Mouse (Mus musculus) liver, embryonic 14.5 days (tissue): ENCODE results near the gene March1.

ENCODE experiments used
- CTCF ChIP-seq: IDR thresholded peaks from 2 replicates; pipeline ENCODE4 v1.5.1; 2016; ENCODE audit warnings: antibody characterized with exemption, low read depth, control low read depth
- EP300 ChIP-seq: IDR thresholded peaks from 2 replicates; pipeline ENCODE4 v1.6.1; 2016; ENCODE audit warnings: antibody characterized with exemption, low read depth

- no peak for TF ChIP-seq CTCF
- TF ChIP-seq EP300 = no peak
Measured at GRCm38 (mm10) chr8:65957492-65957891, 339.8 kb downstream of the March1 start.
